Mouse (Mus musculus): ENCODE data around the gene Ttc25.

DNA sequence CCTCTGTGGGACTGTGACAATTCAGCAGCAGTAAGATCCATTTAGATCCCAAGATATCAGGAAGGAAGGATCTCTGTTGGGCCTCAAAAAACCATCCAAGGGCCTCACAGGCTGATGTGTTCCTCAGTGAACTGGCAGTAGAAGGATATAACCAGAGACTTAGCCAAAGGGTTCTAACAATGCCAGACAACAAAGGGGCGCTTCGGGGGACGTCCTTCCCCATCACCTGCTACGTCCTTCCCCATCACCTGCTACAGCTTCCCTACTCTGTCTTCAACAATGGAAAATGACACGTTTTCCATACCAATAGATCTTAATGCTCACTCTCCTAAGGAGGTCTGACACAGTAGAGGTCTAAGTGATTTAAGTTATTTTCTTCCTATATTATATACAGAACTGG, 70.9 kb downstream of the Ttc25 start:
- TF ChIP-seq CTCF (IDR thresholded peaks at IDR 0.05; ENCODE audit: low read depth, low read length) = no peak
- TF ChIP-seq POLR2A (IDR thresholded peaks at IDR 0.05; ENCODE audit: extremely low read depth, insufficient read depth, low read length) = no peak
